Mouse (Mus musculus) left cerebral cortex, adult 11 months (tissue): ENCODE measurements at regions not wholly inside any gene's neighbourhood (a gene's known extent, or its start where the extent isn't known, plus 50 kb on each side); places are given as distances from the start of the nearest gene placed in this dataset.

Experiments used
- DNase-seq: peaks from one replicate; pipeline ENCODE4 v3.0.0; 2022; ENCODE audit warnings: low spot score

DNA sequence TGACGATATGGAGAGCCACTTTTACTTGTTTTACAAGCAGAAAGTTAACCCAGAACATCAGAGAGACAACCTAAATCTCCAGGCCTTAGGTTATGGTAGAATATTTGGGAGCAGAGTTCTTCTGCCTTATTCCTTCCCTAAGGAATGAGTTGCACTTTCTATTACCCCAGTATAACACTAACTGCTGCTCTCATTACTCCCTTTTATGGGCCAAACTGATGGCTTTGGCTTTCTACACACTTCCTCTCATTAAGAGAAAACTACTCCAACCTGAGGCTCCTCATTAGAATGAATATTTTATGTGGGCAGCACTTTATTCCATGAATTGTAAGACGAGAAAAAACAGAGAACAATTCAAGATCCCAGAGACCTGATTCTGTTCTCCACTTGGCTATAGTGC is 289.0 kb upstream of the Tnc start:
- no peak for DNase-seq

- no peak for DNase-seq
Observed at GRCm38 (mm10) chr4:64330213-64330612, 283.4 kb upstream of the Tnc start.

GRCm38 (mm10) chr4:64324391-64324790 is 277.6 kb upstream of the Tnc start:
- DNase-seq: no peak

DNA sequence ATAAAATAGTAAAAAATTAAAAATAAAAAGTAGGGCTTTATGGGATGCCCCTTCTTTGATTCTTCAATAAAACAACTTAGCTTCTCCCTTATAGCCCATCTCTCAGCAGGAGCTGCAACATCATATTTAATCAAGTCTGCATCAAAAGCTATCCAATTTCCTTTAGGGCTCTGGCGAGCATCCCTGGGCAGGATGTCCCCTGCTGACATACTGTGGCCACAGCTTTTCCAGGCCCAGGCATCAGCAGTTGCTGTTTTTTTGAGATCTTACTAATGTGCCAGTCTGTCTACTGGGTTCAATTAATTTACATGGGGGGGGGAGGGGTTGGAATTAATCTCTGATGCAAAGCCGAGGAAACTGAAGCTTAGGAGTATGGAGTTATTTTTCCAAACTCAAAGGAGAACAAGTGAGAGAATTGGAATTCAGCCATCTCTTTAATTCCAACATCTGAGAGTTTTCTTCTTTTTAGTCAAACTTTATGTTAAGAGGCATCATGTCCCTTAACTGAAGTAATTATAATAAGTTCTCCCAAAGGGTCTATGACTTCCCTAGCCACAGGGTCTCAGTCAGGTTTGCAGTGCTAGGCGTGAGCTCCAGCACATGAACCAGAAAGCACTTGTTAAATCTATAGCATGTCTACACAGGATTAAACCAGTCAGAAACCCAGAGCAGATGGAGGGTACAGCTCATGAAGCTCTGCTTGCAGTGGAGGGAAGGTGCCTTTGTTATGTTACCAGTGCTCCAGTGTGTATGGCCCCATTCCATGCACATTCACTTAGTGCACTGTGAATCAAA is 269.9 kb upstream of the Tnc start:
- DNase-seq: no peak

- DNase-seq: no peak
Observed at GRCm38 (mm10) chr4:64296941-64297340, 250.1 kb upstream of the Tnc start.

GRCm38 (mm10) chr4:64282471-64282870 is 235.7 kb upstream of the Tnc start:
- peak; percentile 11 for DNase-seq

GRCm38 (mm10) chr4:64276980-64277379 is 230.2 kb upstream of the Tnc start:
- no peak for DNase-seq

DNA sequence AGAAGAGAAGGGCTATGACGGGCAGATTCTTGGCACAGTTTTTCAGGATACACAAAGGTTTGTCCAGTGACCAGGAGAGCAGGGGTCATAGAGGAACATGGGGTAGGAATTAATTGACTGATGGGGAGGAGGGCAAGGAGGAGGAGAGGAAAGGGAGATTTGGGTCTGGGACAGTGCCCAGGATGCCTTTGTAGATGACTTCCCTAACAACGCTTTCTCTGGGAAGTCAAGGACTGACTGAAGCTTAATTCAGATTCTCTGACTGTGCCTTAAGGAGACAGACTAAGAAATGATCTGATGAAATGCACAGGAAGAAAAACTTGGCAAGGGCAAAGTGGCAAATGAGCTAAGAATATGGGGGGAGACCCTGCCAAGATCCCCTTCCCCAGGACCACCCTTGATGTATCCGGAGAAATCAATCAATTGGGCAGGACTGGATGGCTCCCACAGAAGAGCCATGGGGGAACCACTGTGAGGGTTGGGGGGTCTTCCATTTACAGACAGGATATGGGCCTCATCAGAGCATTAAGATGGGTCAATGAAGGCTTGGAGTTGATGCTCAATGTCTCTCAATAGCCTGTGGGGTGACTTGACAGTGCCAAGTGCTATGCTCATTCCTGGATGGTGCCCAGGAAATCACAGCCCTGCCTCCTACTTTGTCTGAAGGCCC is 227.6 kb upstream of the Tnc start:
- DNase-seq: no peak

DNA sequence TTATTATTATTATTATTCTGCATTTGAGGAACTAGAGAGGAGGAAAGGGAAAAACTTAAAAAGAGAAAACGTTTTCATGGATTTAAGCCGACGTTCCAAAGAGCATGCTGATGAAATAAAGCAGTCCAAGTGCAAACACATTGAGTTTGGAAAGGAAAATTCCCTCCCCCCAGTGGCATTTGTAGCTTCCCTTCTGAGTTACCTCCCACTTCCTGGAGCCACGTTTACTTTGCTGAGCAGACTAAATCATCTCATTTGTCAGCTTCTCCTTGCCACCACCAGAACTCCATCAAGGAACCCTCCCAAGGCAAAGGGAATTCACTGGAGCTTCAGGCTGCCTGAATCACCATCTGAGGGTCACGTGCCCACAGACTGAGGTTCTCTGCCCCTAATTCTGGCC is 223.0 kb upstream of the Tnc start:
- no peak for DNase-seq

- no peak for DNase-seq
Observed at GRCm38 (mm10) chr4:64269117-64269516, 222.3 kb upstream of the Tnc start.

DNA sequence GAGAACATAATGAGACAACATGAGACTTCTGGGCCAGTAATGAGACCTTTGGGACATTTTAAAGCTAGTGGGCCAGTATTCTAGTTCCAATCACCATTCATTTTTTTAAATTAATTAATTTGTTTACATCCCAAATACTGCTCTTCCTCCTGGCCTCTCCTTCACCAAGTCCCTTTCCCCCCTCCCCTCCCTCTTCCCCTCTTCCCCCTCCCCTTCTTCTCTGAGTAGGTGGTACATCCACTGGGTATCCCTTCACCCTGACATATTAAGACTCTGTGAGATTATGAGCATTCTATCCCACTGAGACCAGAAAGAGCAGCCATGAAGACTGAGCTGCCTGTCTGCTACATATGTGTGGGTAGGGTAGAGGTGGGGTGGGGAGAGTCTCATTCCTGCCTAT is 213.7 kb upstream of the Tnc start:
- DNase-seq: no peak

- DNase-seq: no peak
Observed at GRCm38 (mm10) chr4:64260188-64260444, 213.3 kb upstream of the Tnc start.

GRCm38 (mm10) chr4:64259348-64260187 is 212.8 kb upstream of the Tnc start:
- no peak for DNase-seq

DNA sequence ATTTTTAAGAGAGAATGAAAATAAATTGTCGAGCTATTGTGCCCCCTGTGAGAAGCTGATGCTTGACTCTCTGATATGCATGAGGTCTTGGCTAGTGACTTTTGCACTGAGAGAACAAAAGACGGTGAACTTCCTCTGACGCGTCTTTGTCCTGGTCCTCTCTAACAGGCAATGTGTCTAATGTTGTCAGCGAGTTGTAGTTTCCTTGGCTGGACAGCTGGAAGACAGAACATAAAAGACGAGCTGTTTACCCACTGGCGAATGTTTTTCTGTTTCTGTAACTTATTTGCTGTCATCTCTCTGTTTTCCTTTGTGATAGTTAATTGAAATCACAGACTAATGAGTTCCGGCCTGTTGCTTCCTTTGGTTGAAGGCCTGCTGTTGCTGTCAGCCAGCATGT is 208.4 kb upstream of the Tnc start:
- no peak for DNase-seq

- DNase-seq: no peak
Observed at GRCm38 (mm10) chr4:64250691-64251090, 203.9 kb upstream of the Tnc start.

DNA sequence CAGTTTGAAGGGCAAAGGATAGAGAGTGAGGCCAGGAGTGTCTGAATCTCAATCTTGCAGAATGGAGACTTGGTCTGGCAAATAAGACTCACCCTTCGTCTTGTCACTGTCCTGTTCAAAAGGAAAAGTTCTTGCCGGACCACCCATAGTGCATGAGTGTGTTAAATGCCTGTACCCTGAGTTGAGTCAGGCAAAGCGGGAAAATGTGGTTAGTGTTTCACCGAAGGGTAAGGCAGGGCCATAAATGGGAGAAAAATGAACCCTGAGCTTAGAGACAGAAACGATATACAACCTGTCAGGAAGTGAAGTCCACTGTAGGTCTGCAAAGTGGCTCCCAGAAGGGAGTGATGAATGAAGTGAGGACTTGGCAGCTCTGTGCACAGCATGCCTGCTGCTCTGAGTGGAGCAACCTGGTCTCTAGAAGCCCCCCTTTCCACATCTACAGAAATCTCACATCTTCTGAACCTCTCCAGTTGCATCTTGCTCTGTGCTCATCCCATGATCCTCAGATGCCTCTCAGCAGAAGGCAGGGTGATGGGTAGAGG is 191.5 kb upstream of the Tnc start:
- no peak for DNase-seq

GRCm38 (mm10) chr4:64235534-64235933 is 188.7 kb upstream of the Tnc start:
- no peak for DNase-seq

- DNase-seq: no peak
Observed at GRCm38 (mm10) chr4:64232159-64232558, 185.3 kb upstream of the Tnc start.

GRCm38 (mm10) chr4:64228341-64228740 is 181.5 kb upstream of the Tnc start:
- DNase-seq: no peak

DNA sequence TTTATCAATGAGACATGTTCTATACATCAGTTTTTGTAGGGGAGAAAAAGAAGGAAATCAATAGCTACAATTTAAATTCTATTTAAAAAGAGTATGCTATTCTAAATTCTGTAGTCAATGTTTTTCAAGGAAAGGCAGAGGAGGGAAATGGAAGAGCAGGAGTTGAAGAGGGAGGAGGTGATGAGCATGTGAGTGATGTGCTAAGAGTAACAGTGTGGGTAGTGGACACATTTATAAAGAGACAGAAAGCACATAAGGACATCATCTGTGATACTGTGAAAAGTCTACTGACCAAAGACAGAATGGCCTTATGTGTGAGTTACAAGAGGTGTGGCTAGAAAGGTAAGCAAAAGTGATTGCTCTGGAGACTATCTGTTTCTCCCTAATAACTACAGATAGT is 179.8 kb upstream of the Tnc start:
- DNase-seq: no peak

- no peak for DNase-seq
Observed at GRCm38 (mm10) chr4:64224918-64225317, 178.1 kb upstream of the Tnc start.

GRCm38 (mm10) chr4:64219802-64220201 is 173.0 kb upstream of the Tnc start:
- no peak for DNase-seq
